Mouse (Mus musculus): ENCODE results near the gene Npy2r.

The Npy2r gene

GRCm38 (mm10) chr3:82547908-82548721 is at the start of gene Npy2r:
Gene Npy2r, minus strand, starts transcription at chr3:82548084.
- no peak for DNase-seq

GRCm38 (mm10) chr3:82557786-82558185 is 9.9 kb upstream of the Npy2r start:
- DNase-seq = no peak

DNA sequence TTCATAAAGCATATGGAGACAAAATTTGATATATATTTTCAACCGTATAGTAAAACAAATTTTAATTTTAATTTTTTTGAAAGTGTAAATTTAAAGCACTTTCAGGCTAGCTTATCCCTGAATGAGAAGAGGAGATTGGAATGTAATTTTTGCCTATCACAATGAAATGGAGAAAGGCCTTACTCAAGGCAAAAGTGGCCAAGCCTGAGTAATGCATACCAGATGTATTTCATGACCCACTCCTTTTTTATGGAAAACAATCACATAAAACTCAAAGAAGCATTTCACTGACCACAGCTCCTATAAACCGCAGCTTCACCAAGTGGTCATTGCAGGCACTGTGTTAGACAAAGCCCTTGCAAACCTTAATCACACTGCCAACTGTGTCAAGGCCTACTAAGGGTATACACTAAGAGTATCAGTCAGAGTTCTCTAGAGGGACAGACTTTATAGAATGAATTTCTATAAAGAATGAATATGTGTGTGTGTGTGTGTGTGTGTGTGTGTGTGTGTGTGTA is 8.5 kb upstream of the Npy2r start:
- no peak for DNase-seq

- DNase-seq = no peak
These were observed 2.0 kb upstream of the Npy2r start for GRCm38 (mm10) chr3:82549932-82550331.

DNA sequence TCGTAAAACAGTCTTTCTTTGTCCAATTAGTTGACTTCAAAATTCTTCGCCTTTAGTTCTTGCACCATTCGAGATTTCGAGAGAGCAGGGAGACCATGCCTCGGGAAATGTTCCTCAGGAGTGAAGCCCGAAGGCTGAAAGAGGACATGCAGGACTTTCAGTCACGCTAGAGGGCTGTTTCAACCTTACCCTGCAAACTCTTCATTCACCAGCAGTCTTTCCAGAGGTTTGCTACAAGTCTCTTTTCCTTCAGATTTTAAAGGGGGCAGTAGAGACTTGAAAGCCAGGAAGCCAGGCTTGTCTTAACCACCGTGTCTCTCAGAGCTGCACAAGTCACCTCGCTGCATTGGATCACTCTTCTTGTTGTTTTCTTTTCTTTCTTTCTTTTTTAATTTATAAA is 869 bp upstream of the Npy2r start:
- no peak for DNase-seq

- DNase-seq = no peak
These were observed 6.4 kb downstream of the Npy2r start for GRCm38 (mm10) chr3:82541449-82541848.

GRCm38 (mm10) chr3:82539951-82540350 is 7.9 kb downstream of the Npy2r start:
- DNase-seq = no peak

GRCm38 (mm10) chr3:82524792-82525191 is 23.1 kb downstream of the Npy2r start:
- DNase-seq = no peak

GRCm38 (mm10) chr3:82498006-82498405 is 49.9 kb downstream of the Npy2r start:
- no peak for DNase-seq
